Mouse (Mus musculus) cerebellum, adult 2 months (tissue): ENCODE data around the gene Gm21822.
"Not testable (repeated sequence)": the region's sequence is repeated elsewhere in the genome, so short reads cannot be mapped to it uniquely, and the experiment has no call there.

Experiments used
- CTCF ChIP-seq: fragments of 200-500 bp; IDR thresholded peaks from 2 replicates; pipeline ENCODE4 v1.5.1; 2011; ENCODE audit warnings: low read depth, mild to moderate bottlenecking, control low read depth, low read length, moderate library complexity, borderline replicate concordance; ENCODE audit not compliant: insufficient read depth
- POLR2A ChIP-seq: fragments of 200-500 bp; IDR thresholded peaks from 2 replicates; pipeline ENCODE4 v1.6.1; 2011; ENCODE audit warnings: low read length, control low read depth, borderline replicate concordance; ENCODE audit not compliant: insufficient read depth

DNA sequence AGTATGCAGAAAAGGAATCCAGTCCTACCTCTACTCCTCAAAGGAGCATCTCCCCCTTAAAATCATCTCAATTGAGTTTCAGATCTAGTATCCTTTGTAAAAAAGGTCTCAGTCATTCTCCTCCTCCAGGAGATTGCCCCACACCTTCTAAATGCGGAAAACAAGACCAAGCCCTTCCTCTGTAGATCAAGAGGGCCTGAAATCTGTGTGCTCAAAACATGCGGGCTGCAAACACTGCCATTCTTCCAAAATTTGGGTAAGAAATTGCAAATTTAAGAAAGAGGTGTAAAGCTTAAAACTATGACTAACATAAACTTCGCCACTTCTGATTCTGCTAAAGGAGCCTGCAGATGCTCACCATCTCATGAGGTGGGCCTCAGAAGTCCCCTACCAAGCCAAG lies at the start of gene Gm21822:
- not testable (repeated sequence) for TF ChIP-seq POLR2A, CTCF
